Mouse (Mus musculus) spleen, postnatal 14 days (tissue): ENCODE results near the gene Gal3st2.
"Not testable (repeated sequence)": the region's sequence is repeated elsewhere in the genome, so short reads cannot be mapped to it uniquely, and the experiment has no call there.

Experiments
- DNase-seq, 2 experiments: peaks; one replicate each; pipeline ENCODE4 v3.0.0; 2021 to 2022; ENCODE audit warnings: low spot score in 2 of 2

Gal3st2 gene

DNA sequence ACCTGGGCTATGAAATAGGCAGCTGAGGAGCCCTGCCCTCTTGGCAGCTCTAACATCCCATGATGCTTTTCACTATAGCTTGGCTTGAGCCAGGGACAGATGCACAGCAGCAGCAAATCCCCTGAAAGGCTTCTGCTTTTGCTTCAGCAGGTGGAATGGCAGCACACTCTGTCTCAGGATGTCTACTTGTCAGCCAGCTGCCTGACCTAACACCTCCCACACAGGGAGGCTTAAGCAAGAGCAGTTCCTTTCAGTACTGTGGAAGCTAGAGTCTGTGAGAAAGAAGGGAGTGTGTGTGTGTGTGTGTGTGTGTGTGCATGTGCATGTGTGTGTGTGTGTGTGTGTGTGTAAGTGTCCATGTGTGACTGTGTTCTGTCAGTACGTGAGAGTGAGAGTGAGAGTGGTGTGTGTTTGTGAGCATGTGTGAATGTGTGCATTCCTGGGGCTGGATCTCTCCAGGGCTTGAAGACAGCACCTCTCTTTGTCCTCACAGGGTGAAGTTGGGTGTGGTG lies 10.5 kb downstream of the Gal3st2 start:
- DNase-seq: not testable (repeated sequence)

DNA sequence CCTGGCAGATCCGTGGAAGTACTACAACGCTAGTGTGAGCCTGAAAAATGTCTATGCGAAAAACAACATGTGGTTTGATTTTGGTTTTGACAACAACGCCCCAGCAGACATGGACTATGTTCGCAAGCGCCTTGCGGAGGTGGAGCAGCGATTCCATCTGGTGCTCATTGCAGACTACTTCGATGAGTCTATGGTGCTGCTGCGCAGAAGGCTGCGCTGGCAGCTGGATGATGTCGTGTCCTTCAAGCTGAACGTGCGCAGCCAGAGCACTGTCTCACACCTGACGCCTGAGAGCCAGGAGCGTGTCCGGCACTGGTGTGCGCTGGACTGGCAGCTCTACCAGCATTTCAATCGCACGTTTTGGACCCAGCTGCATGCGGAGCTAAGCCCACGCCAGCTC lies 13.3 kb downstream of the Gal3st2 start:
- DNase-seq: not testable (repeated sequence)

DNA sequence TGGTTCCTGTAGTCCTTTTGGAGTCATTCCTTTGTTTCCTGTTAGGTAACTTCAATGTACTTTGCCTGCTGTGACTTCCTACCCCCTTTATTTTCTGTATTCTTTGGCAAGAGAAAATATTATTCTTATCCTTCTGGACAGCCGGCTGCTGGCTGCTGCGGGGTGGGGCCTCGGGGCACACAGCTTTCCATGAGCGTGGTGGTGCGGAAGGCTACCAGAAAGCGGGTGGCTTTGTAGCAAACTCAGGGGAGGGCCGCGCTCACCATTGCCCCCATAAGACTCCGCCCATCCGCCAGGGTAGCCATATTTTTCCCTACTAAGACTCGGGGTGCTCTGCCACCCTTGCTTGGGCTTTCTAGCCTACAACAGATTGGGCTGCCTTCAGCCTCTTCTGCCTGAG lies 20.7 kb downstream of the Gal3st2 start:
- not testable (repeated sequence) for DNase-seq

DNA sequence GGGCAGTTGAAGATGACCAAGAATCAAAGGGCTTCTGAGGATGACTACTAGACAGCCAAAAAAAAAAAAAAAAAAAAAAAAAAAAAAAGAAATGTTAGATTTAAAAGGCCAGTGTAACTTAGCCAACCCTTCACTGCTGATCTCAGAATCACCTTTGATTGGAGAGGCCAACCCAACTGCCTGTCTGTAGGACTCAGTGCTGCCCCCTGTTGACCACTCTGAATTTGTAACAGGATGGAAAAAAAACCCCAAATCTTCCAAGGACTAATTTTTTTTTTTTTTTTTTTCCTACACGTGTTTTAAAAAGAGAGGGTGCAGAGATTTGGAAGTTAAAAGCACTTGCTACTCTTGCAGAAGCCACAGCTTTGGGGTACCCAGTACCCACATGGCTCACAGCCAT lies 29.8 kb downstream of the Gal3st2 start:
- not testable (repeated sequence) for DNase-seq

DNA sequence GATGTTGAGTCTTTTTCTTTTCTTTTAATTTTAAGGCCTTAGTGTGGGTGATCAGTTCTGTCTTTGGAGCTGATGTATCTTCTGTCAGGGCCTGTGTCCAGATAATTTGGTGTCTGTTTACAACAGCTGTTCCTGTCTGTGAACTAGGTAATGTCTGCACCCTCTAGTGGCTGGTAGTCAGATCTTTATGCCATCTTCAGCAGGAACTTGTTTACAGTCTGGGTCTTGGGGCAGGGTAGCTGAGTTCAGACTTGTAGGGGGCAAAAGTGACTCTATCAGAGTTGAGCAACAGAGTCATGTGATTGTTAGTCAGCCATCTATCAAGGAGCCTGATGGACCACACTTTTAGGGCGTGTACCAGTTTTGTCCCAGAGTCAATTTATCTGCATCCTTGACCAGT lies 36.3 kb downstream of the Gal3st2 start:
- not testable (repeated sequence) for DNase-seq

DNA sequence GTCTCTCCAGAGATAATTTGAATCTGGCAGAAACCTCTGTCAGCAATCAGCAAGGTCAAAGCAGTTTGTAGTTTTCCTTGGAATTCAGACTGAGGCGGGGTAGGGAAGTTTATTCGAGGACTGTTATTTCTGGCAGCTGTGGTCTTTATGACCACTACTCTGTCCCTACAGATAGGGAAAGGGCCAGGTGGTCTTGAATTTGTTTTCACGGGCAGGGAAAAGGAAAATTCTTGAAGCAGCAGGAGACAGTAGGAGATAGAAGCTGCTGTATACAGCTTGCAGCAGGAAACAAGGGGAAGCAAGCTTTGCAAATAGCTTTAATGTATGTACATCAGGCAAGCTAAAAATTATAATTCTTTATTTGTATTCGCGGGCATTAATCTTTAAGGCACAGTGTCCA lies 40.2 kb downstream of the Gal3st2 start:
- DNase-seq: not testable (repeated sequence)

DNA sequence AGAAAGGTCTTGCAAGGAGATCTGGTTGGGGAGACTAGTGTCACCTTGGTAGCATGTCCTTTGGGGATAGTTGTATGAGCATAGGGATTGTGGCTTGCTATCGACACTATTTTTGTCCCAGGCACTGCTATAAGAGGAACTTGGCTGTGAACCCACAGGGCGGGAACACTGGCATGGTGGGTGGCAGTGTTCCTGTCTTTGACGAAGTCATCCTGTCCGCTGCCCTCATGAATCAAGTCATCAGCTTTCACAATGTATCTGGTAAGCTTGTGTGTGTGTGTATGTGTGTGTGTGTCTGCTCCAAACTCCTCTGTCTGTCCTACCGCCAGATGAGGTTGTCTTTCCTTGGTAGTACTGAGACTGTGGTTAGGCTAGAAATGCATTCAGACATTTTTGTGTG lies 45.6 kb downstream of the Gal3st2 start:
- not testable (repeated sequence) for DNase-seq

DNA sequence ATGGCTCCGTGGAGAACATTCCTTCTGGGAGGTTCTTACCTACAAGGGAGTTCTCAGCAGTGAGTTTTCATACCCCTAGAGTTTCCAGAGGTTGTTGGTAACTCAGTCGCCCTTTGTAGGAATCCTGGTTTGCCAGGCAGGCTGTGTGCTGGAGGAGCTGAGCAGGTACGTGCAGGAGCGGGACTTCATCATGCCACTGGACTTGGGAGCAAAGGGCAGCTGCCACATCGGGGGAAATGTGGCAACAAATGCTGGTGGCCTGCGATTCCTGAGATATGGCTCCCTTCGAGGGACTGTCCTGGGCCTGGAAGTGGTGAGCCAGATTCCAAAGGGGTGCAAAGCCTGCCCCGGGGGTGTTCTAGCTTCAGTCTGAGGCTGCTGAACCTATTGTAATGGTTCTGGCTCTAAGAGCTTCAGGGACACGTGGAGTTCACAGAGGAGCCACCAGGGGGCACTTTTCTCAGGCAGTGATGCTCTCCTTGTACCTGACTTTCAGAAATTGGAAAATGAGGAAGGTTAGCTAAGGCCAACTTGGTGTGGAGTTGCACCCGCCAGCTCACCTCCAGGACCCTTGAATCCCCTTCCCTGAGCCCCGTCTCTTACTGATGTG lies 48.0 kb downstream of the Gal3st2 start:
- not testable (repeated sequence) for DNase-seq

DNA sequence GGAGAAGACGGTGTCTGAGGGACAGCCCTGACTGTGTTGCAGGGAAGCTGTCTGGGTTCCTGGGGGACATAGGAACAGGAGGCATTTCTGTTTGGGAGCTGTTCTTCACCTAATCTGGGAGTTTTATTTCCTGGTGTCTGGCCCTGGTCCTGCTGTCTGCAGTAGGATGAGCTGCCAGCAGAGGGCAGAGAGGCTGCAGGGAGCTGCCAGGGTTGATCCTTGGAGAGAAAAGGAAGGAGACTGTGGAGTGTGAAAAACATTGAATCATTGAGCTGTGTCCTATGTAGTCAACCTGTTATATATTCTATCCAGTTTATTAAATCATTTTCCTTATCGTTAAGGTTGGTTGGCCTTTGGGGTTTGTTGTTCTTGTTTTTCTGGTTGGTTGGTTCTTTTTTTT lies 50.8 kb downstream of the Gal3st2 start:
- not testable (repeated sequence) for DNase-seq

DNA sequence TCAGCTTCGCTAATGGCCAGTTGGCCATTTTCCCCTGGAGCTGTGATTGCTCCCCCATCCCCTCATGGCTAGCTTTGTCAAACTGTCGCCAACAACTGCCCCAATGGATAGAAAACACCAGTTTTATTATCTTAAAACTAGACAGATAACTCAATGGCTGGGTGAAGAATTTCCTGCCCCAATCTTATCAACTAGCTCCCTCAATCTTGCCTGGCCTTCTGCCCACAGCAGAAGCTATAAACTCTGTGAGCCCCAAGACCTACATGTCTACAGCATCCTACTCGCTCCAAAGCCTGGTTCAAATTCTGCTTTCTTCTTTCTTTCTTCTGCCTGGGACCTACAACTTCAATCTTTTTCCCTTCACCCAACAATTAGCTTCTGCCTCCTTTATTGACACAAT lies 56.1 kb downstream of the Gal3st2 start:
- not testable (repeated sequence) for DNase-seq

DNA sequence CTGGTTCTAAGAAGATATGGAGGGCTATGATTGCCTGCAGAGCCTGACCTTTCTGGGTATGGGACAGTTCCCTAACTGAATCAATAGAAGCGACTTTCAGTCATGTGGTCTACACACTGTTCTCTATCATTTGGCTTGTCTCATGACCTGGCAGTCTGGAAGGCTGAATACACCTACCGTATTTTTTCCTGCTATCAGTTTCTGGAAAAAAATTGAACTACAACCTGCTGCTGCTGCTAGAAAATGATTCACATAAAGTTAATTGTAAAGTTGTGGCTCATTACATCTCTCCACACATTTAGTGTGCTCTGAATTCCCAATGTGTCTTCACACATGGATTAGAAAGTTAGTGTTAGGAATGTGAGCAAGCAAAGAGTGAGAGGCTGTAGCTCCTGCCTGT lies 56.9 kb downstream of the Gal3st2 start, which contains the start of gene Gal3st2b:
Gene Gal3st2b, plus strand, starts transcription at position 301 of the 400 bp plus-strand sequence.
- DNase-seq: not testable (repeated sequence)

DNA sequence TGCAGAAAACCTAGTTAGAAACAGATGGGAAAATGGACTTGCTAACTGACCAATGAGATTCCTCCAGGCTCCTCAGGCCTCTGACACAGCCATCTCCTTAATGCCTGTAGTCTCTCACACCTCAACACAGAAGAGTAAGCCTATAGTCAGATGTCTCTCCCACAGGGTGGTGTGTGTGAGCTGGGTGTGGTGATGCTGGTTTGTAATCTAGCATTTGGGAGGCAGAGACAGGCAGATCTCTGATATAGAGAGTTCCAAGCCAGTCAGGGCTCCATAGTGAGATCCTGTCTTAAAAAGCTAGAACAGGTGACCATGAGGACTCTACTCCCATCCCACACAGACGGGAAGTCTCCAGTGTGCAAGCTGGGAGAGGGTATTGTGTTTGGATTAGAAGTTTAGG lies 57.7 kb downstream of the Gal3st2 start:
- DNase-seq: not testable (repeated sequence)

DNA sequence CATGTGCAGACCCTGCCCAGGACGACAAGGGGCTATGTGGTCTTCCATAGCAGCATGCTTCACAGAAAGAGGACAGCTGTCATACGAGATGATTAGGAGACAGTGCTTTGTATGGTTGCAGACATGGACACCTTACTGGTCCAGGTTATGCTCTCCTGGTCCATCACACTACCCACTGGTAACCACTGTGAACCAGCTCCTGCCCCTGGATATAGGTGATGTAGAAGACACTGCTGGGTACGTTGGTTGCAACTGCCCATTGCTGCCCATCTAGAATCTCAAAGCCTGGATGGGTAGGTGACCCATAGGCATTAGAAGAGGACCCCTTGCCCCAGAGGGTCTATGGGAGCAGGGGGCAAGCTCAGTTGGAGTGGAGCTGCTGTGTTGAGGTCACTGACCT lies 58.2 kb downstream of the Gal3st2 start:
- DNase-seq: not testable (repeated sequence)

DNA sequence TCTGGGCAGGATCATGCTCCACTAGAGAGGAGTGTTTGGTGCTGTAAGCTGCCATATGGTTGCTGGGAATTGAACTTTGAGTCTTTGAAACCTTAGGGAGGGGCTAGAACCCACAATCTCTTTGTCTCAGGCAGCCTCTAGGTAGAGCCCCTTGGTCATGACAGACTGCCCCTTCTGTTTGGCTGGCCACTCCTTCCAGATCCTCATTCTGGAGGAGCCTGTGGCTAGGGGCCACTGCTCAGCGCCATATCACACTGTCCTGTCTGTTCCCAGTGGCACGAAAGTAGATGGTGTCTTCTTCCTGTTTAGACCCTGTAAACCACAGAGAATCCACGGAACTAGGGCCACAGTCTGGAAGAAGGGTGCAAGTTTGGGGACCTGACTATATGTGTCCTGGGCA lies 61.5 kb downstream of the Gal3st2 start:
- not testable (repeated sequence) for DNase-seq

DNA sequence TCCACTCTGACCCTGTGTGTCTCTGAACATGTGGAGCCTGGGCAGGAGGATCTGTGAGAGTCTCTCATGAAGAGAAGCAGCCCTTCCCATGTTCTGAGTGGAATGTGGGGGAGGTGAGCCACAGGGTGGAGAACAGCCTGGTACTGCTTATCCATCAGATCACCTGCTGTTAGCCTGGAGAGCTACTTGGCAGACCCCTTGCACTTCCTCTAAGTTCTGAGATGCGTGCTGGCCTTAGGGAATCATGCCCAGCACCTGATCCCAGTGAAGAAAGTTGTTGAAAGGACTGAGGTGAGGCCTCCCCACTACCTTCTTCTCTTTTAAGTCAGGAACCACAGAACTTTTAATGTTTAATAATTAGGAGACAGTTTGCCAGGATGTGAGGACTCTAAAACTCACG lies 62.0 kb downstream of the Gal3st2 start:
- DNase-seq: not testable (repeated sequence)
